Mouse (Mus musculus) thymus, postnatal 0 days (tissue): ENCODE measurements at regions not wholly inside any gene's neighbourhood (a gene's known extent, or its start where the extent isn't known, plus 50 kb on each side); places are given as distances from the start of the nearest gene placed in this dataset.
A peak's percentile ranks its signal among the peaks of the same experiment; 100 is the strongest.

Source experiments
- DNase-seq: peaks from one replicate; pipeline ENCODE4 v3.0.0-alpha.2; 2015; ENCODE audit warnings: low spot score

- no peak for DNase-seq
These were observed 152.4 kb upstream of the Ppp2r3a start for GRCm38 (mm10) chr9:101404034-101404433.

GRCm38 (mm10) chr9:101402544-101403194 lies 151.1 kb upstream of the Ppp2r3a start:
- no peak for DNase-seq

GRCm38 (mm10) chr9:101401416-101401815 lies 149.8 kb upstream of the Ppp2r3a start:
- no peak for DNase-seq

GRCm38 (mm10) chr9:101398858-101399257 lies 147.3 kb upstream of the Ppp2r3a start:
- no peak for DNase-seq

GRCm38 (mm10) chr9:101369380-101369779 lies 117.8 kb upstream of the Ppp2r3a start:
- no peak for DNase-seq

- DNase-seq = no peak
These were observed 105.0 kb upstream of the Ppp2r3a start for GRCm38 (mm10) chr9:101356607-101357006.

- DNase-seq = no peak
These were observed 97.2 kb upstream of the Ppp2r3a start for GRCm38 (mm10) chr9:101348771-101349170.

- DNase-seq = no peak
These were observed 91.3 kb upstream of the Ppp2r3a start for GRCm38 (mm10) chr9:101342887-101343286.

GRCm38 (mm10) chr9:101340796-101341465 lies 89.3 kb upstream of the Ppp2r3a start:
- DNase-seq = no peak

GRCm38 (mm10) chr9:101329032-101329824 lies 77.6 kb upstream of the Ppp2r3a start:
- no peak for DNase-seq

GRCm38 (mm10) chr9:101326961-101327360 lies 75.4 kb upstream of the Ppp2r3a start:
- DNase-seq = no peak

- peak; percentile 45 for DNase-seq
These were observed 62.4 kb upstream of the Ppp2r3a start for GRCm38 (mm10) chr9:101314036-101314435.

GRCm38 (mm10) chr9:101306408-101306935 lies 54.9 kb upstream of the Ppp2r3a start:
- DNase-seq = no peak

- DNase-seq = no peak
These were observed 54.1 kb upstream of the Ppp2r3a start for GRCm38 (mm10) chr9:101305730-101306129.
